Mouse (Mus musculus): ENCODE measurements around the gene Park7. TPM values are rescaled to one million over a fixed set of nuclear protein-coding genes. Genes with fewer than 3 reads are reported as not detected.
A peak's percentile ranks its signal among the peaks of the same experiment; 100 is the strongest.

Gene Park7
- polyA plus RNA-seq, 1 experiment from 2014 or later, result 231 TPM

GRCm38 (mm10) chr4:150869276-150870197 lies 44.7 kb downstream of the Park7 start:
- Histone ChIP-seq H3K27me3 (replicated peaks; ENCODE audit: control insufficient read depth, insufficient read depth, low read length) (no peaks in the 10 kb centered on the region), H3K4me3 (ENCODE audit: low read depth, low read length) (no peak overlapping the region), H3K9ac (ENCODE audit: low read depth, low read length) (no peak overlapping the region), H3K4me2 (replicated peaks; ENCODE audit: low read depth) (no peak overlapping the region), H3K9me3 (ENCODE audit: control insufficient read depth) (no peaks in the 10 kb centered on the region), H3K4me1 (replicated peaks; ENCODE audit: control insufficient read depth, insufficient read depth, low read length) (0 out of 2 replicates have a peak, but pooled peaks cover 3% of the 10 kb centered on the region), H3K27ac (ENCODE audit: low read depth, low read length) (no peak overlapping the region), H3K36me3 (ENCODE audit: control insufficient read depth, insufficient read depth) (peaks cover 43% of the 10 kb centered on the region)
- ATAC-seq, result no peak
- WGBS, result 58% methylated on average over 17 of the region's 17 CpGs
- no peak for TF ChIP-seq CTCF (IDR thresholded peaks at IDR 0.05; ENCODE audit: low read depth)

- no peak overlapping the region for H3K4me3 ChIP-seq (ENCODE audit: low read depth, low read length)
- WGBS, result 61% methylated on average over 2 of the region's 2 CpGs
- H3K27me3 ChIP-seq (replicated peaks; ENCODE audit: control insufficient read depth, insufficient read depth, low read length), result no peaks in the 10 kb centered on the region
- no peak overlapping the region for H3K9ac ChIP-seq (ENCODE audit: low read depth, low read length)
- H3K27ac ChIP-seq (ENCODE audit: low read depth, low read length), result no peak overlapping the region
- ATAC-seq, result no peak
- no peaks in the 10 kb centered on the region for H3K9me3 ChIP-seq (ENCODE audit: control insufficient read depth)
- TF ChIP-seq CTCF (IDR thresholded peaks at IDR 0.05; ENCODE audit: low read depth), result no peak
- peaks cover 45% of the 10 kb centered on the region for H3K36me3 ChIP-seq (ENCODE audit: control insufficient read depth, insufficient read depth)
- no peak overlapping the region for H3K4me2 ChIP-seq (replicated peaks; ENCODE audit: low read depth)
- 0 out of 2 replicates have a peak, but pooled peaks cover 3% of the 10 kb centered on the region for H3K4me1 ChIP-seq (replicated peaks; ENCODE audit: control insufficient read depth, insufficient read depth, low read length)
Measured at GRCm38 (mm10) chr4:150868859-150869258, 45.4 kb downstream of the Park7 start.

- ATAC-seq, result no peak
Measured at GRCm38 (mm10) chr4:150868161-150868560, 46.1 kb downstream of the Park7 start.

GRCm38 (mm10) chr4:150866494-150866893 lies 47.7 kb downstream of the Park7 start:
- no peak overlapping the region for H3K4me3 ChIP-seq (ENCODE audit: low read depth, low read length)
- H3K9ac ChIP-seq (ENCODE audit: low read depth, low read length), result no peak overlapping the region
- H3K4me1 ChIP-seq (replicated peaks; ENCODE audit: control insufficient read depth, insufficient read depth, low read length), result no peaks in the 10 kb centered on the region
- no peak overlapping the region for H3K4me2 ChIP-seq (replicated peaks; ENCODE audit: low read depth)
- TF ChIP-seq CTCF (IDR thresholded peaks at IDR 0.05; ENCODE audit: low read depth), result no peak
- H3K27ac ChIP-seq (ENCODE audit: low read depth, low read length), result no peak overlapping the region
- WGBS, result 96% methylated on average over 12 of the region's 12 CpGs
- H3K27me3 ChIP-seq (replicated peaks; ENCODE audit: control insufficient read depth, insufficient read depth, low read length), result no peaks in the 10 kb centered on the region
- no peaks in the 10 kb centered on the region for H3K9me3 ChIP-seq (ENCODE audit: control insufficient read depth)
- peaks cover 45% of the 10 kb centered on the region for H3K36me3 ChIP-seq (ENCODE audit: control insufficient read depth, insufficient read depth)
- no peak for ATAC-seq

More at GRCm38 (mm10) chr4:150868161-150868560, 46.1 kb downstream of the Park7 start:
- Histone ChIP-seq H3K9me3 (ENCODE audit: control insufficient read depth) (no peaks in the 10 kb centered on the region), H3K4me2 (replicated peaks; ENCODE audit: low read depth) (no peak overlapping the region), H3K9ac (ENCODE audit: low read depth, low read length) (no peak overlapping the region), H3K4me1 (replicated peaks; ENCODE audit: control insufficient read depth, insufficient read depth, low read length) (0 out of 2 replicates have a peak, but pooled peaks cover 3% of the 10 kb centered on the region), H3K4me3 (ENCODE audit: low read depth, low read length) (no peak overlapping the region), H3K27ac (ENCODE audit: low read depth, low read length) (no peak overlapping the region), H3K36me3 (ENCODE audit: control insufficient read depth, insufficient read depth) (peaks cover 45% of the 10 kb centered on the region), H3K27me3 (replicated peaks; ENCODE audit: control insufficient read depth, insufficient read depth, low read length) (no peaks in the 10 kb centered on the region)
- WGBS, result 77% methylated on average over 6 of the region's 6 CpGs
- no peak for TF ChIP-seq CTCF (IDR thresholded peaks at IDR 0.05; ENCODE audit: low read depth)

- H3K4me2 ChIP-seq (replicated peaks; ENCODE audit: low read depth), result no peak overlapping the region
- peaks cover 44% of the 10 kb centered on the region for H3K36me3 ChIP-seq (ENCODE audit: control insufficient read depth, insufficient read depth)
- H3K27ac ChIP-seq (ENCODE audit: low read depth, low read length), result no peak overlapping the region
- WGBS, result 81% methylated on average over 11 of the region's 11 CpGs
- no peak overlapping the region for H3K4me3 ChIP-seq (ENCODE audit: low read depth, low read length)
- H3K9ac ChIP-seq (ENCODE audit: low read depth, low read length), result no peak overlapping the region
- no peaks in the 10 kb centered on the region for H3K27me3 ChIP-seq (replicated peaks; ENCODE audit: control insufficient read depth, insufficient read depth, low read length)
- no peak for TF ChIP-seq CTCF (IDR thresholded peaks at IDR 0.05; ENCODE audit: low read depth)
- no peaks in the 10 kb centered on the region for H3K9me3 ChIP-seq (ENCODE audit: control insufficient read depth)
- ATAC-seq, result no peak
- H3K4me1 ChIP-seq (replicated peaks; ENCODE audit: control insufficient read depth, insufficient read depth, low read length), result no peaks in the 10 kb centered on the region
Measured at GRCm38 (mm10) chr4:150866069-150866468, 48.2 kb downstream of the Park7 start.

- Histone ChIP-seq H3K4me3 (ENCODE audit: low read depth, low read length) (no peak overlapping the region), H3K9me3 (ENCODE audit: control insufficient read depth) (no peaks in the 10 kb centered on the region), H3K9ac (ENCODE audit: low read depth, low read length) (no peak overlapping the region), H3K4me1 (replicated peaks; ENCODE audit: control insufficient read depth, insufficient read depth, low read length) (no peaks in the 10 kb centered on the region), H3K27ac (ENCODE audit: low read depth, low read length) (no peak overlapping the region), H3K27me3 (replicated peaks; ENCODE audit: control insufficient read depth, insufficient read depth, low read length) (no peaks in the 10 kb centered on the region), H3K4me2 (replicated peaks; ENCODE audit: low read depth) (no peak overlapping the region), H3K36me3 (ENCODE audit: control insufficient read depth, insufficient read depth) (peaks cover 40% of the 10 kb centered on the region)
- peak; percentile 76 for TF ChIP-seq CTCF (IDR thresholded peaks at IDR 0.05; ENCODE audit: low read depth)
- ATAC-seq, result no peak
Measured at GRCm38 (mm10) chr4:150865371-150865770, 48.9 kb downstream of the Park7 start.
